Mouse (Mus musculus): ENCODE data around the gene Sucnr1. TPM values are rescaled to one million over a fixed set of nuclear protein-coding genes. Genes with fewer than 3 reads are reported as not detected.

Gene Sucnr1
- polyA plus RNA-seq, 1 experiment from 2014 or later: not detected

GRCm38 (mm10) chr3:60135801-60136200 is 54.1 kb downstream of the Sucnr1 start:
- WGBS: 50% methylated on average over 2 of the region's 2 CpGs
- Histone ChIP-seq H3K4me3 (replicated peaks; ENCODE audit: low read length) (no peak overlapping the region), H3K4me1 (replicated peaks; ENCODE audit: control insufficient read depth, insufficient read depth, low read length) (no peaks in the 10 kb centered on the region), H3K36me3 (ENCODE audit: control insufficient read depth, insufficient read depth) (no peaks in the 10 kb centered on the region), H3K27me3 (replicated peaks; ENCODE audit: control insufficient read depth, insufficient read depth, low read length) (no peaks in the 10 kb centered on the region), H3K27ac (ENCODE audit: low read length) (no peak overlapping the region), H3K9ac (replicated peaks; ENCODE audit: low read depth, low read length) (no peak overlapping the region), H3K4me2 (ENCODE audit: low read length) (no peak overlapping the region), H3K9me3 (ENCODE audit: control insufficient read depth, low read length) (no peaks in the 10 kb centered on the region)
- ATAC-seq: no peak

Other genes starting within 250 kb of the Sucnr1 start
- not detected in 2 replicates for gene Gm8298, start 220.8 kb upstream of the Sucnr1 start, polyA plus RNA-seq (2015; fragmentation: Nextera tagmentation; extraction: Ambion mirVana)
- not detected in 2 replicates for gene C130079G13Rik, start 156.7 kb upstream of the Sucnr1 start, polyA plus RNA-seq (2015; fragmentation: Nextera tagmentation; extraction: Ambion mirVana)
- not detected in 2 replicates for gene Aadacl2, start 75.1 kb upstream of the Sucnr1 start, polyA plus RNA-seq (2015; fragmentation: Nextera tagmentation; extraction: Ambion mirVana)
- not detected in 2 replicates for gene Aadac, start 56.2 kb upstream of the Sucnr1 start, polyA plus RNA-seq (2015; fragmentation: Nextera tagmentation; extraction: Ambion mirVana)